Mouse (Mus musculus) cerebellum, adult 2 months (tissue): ENCODE measurements around the gene Rbms3.

Experiments used
- CTCF ChIP-seq: fragments of 200-500 bp; IDR thresholded peaks from 2 replicates; pipeline ENCODE4 v1.5.1; 2011; ENCODE audit warnings: low read depth, mild to moderate bottlenecking, control low read depth, low read length, moderate library complexity, borderline replicate concordance; ENCODE audit not compliant: insufficient read depth
- POLR2A ChIP-seq: fragments of 200-500 bp; IDR thresholded peaks from 2 replicates; pipeline ENCODE4 v1.6.1; 2011; ENCODE audit warnings: low read length, control low read depth, borderline replicate concordance; ENCODE audit not compliant: insufficient read depth

- no peak for TF ChIP-seq CTCF
- no peak for TF ChIP-seq POLR2A
Observed at GRCm38 (mm10) chr9:117125844-117126243, 503.9 kb downstream of the Rbms3 start.
